Mouse (Mus musculus) left cerebral cortex, postnatal 14 days (tissue): Measurements from ENCODE around the gene Dcxr. TPM values are rescaled to one million over a fixed set of nuclear protein-coding genes. Genes with fewer than 3 reads are reported as not detected.

Experiments
- DNase-seq, 2 experiments: peaks; one replicate each; pipeline ENCODE4 v3.0.0; 2021 to 2022; ENCODE audit warnings: low spot score in 2 of 2, mixed read lengths in 1 of 2
- intact Hi-C: fragments of 180-260 bp; cut with DNase I; formaldehyde crosslinking; loops from one replicate; pipeline ENCODE4 v1.15.1; 2025
- total RNA-seq, 2 experiments: library from RNA; stranded (reverse); gene quantifications; 2 replicates each; pipeline ENCODE4 v1.2.3; 2021

Gene Dcxr
- total RNA-seq, 2 experiments from 2014 or later, result 5.7 to 7.8 TPM

DNA sequence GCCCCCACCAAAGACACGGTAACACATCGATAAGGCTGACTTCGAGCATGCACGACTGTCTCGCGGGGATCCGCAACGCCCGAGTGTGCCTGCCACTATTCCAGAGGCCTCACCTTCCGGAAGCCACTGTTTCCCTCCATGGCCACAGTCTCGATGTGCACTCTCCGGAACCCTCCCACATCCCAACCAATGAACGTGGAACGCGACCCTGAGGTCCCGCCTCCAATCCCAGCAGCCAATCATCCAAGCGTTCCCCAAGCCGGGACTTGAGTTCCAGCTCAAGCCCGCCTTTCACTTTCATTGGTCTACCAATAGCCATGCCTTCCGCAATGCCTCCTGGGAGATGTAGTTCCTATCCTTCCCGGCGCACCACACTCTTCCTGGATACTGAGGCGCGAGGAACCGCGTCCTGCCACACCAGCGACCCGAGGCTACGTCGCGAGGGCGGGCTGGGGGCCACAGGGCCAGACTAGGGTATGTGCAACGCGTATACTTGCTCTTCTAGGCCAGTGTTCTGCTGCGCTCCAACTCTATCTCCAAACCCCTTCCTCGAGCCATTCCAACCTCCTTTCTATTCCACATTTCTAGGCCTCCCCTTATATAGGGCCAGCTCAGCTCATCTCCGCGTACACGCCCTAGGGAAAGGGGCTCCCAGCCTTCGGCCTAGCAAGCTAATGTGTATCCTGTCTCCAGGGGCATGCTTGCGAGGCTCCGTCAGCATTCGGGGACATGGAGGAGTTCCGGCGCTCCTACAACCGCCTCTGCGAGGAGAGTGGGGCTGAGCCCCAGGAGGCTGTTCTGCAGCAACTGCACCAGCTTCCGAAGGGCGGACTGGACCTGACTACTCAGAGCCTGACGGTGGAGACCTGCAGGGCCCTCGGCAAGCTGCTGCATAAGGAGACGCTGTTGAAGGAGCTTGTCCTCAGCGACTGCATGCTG lies 13.2 kb downstream of the Dcxr start, which contains the start of the genes Cenpx and Lrrc45:
Gene Cenpx (minus strand): TSS at position 159 of the 939 bp plus-strand sequence.
Gene Lrrc45 (plus strand): TSS at position 346 of the 939 bp plus-strand sequence.
- intact Hi-C loops, result loop anchor here (2.0 to 5.0 kb wide), 2 partner anchors 55 to 87 kb away; partner anchors contain the start of gene Sirt7
- DNase-seq, result peak; percentile 98 to 99

DNA sequence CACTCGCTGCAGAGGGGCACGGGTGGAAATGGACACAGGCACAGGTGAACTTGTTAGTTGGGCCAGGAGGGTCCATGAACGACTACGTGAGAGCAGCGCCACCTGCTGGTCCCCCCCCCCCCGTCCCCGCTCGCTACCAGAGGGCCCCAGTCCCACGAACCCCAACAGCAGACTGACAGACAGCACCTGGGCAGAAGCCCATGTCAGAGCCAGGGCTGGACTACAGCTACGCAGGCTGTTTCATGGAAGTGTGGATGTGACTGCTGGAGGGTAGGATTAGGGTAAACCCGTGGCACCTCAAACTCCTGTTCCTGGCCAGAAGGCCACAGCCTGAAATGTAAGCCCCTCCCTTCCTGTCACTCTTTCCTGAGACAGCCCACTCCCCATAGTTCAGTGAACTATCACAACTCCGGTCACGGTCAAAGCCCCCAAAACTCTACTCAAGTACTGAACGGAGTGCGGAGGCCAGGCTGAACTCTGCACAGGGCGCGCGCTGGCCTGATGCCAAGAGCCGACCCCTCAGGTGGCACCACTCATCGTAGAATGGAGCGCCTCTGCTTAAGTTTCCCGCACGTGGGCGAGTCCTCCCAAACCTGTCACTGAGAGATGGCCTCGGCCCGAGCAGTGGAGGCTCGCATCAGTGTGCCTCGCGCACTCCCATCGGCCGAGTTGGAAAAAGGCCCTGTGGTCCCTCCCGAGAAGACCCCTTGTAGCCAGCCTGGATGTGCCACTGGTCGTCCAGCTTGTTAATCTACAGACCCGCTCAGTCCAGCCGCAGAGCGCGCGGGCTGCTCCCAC lies 14.1 kb downstream of the Dcxr start:
- peak; percentile 39 to 57 for DNase-seq
- intact Hi-C loops, result loop anchor here (2.0 to 5.0 kb wide), 2 partner anchors 54 to 86 kb away; partner anchors contain the start of gene Sirt7

DNA sequence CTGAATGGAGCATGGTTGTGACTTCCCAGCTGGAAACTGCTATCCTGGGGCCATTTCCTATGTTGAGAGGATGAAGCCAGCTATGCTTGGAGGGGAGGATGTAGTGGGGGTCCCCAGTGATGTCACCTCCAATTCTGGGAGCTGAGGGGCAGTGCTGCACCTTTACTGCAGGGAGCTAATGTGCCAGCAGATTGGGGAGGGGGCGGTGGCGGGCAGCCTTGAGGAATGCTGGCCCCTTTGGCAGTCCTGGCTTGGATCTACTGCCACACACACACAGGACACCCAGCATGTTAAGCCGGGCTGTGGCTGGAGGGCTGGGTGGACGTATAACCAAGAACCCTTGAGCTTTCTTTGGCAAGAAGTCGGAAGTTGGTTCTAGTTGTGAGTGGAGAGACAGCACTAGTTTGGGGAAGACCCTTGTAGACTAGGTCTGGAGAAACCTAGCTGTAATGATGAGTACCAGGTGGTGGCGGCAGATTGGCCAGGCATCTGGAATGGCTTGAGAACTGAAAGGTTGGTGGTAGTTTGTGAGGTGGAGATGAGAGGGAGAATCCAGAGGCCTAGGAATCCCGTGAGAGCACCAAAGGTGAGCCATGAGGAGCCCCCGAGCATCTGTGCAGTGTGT lies 15.0 kb downstream of the Dcxr start:
- intact Hi-C loops, result loop anchor here (2.0 to 5.0 kb wide), 2 partner anchors 53 to 85 kb away; partner anchors contain the start of gene Sirt7
- no peak for DNase-seq

DNA sequence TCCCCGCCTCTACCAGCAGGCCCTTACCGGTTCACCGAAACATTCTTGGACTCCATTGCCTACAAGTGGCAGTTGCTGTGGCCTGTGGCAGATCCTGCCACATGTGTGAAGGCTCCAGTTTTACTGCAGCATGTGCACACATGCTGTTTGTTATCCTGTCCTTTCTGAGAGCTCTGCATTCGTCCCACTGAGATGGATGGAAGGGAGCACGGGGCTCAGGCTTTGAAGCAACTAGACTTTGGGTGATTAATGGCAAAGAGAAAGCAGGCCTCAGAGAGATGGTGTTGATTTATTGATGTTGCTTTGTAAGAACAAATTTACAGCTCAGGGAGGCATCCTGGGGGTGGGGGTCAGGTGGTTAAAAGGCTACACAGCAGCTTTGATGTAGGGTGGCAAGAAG lies 16.4 kb downstream of the Dcxr start:
- DNase-seq, result no peak
- intact Hi-C loops, result loop anchor here (5.0 kb wide), 1 partner anchor 83 kb away; the partner anchor contains the start of gene Sirt7

DNA sequence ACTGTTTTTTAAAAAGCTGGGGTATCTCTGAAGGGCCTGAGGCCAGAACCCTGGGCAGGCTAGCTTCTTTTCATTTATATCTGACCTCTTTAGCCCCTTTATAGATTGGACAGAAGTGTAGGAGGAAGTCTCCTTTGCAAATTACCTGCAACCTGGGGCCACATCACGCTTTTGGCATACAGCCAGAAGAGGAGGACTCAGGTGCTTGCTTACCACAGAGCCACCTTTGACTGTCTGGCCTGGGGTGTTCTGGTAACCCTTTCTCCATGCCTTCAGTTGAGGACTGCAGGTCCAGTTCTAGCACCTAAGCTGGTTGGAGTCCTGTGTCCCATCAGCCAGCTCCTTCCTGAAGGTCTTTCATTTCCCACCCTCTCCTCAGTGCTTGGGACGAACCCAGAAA lies 17.5 kb downstream of the Dcxr start:
- intact Hi-C loops, result no loop called here
- DNase-seq, result no peak

- no peak for DNase-seq
- intact Hi-C loops, result no loop called here
These were observed 19.1 kb downstream of the Dcxr start for GRCm38 (mm10) chr11:120707969-120708368.

GRCm38 (mm10) chr11:120707225-120707624 lies 19.9 kb downstream of the Dcxr start:
- DNase-seq, result no peak

DNA sequence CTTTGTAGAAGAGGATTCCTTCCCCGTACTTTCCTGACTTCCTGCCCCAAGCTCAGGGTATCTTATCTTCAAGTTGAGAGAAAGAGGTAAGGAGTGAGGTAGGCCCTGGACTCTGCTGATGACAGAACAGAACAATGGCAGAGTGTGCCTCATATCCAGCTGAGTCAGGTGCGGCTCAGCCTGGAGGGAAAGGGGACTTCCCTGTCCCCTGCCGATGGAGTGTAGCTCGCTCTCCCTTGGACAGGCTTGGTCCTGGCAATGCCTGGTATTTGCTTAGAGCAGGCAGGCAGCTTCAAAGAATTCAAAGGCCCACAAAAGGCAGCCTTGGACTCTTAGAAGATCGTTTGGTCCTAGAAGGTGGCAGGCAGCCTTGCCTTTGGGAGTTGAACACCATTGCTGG lies 21.0 kb downstream of the Dcxr start:
- no peak for DNase-seq
- intact Hi-C loops, result no loop called here

More at GRCm38 (mm10) chr11:120707225-120707624, 19.9 kb downstream of the Dcxr start:
- intact Hi-C loops, result no loop called here

DNA sequence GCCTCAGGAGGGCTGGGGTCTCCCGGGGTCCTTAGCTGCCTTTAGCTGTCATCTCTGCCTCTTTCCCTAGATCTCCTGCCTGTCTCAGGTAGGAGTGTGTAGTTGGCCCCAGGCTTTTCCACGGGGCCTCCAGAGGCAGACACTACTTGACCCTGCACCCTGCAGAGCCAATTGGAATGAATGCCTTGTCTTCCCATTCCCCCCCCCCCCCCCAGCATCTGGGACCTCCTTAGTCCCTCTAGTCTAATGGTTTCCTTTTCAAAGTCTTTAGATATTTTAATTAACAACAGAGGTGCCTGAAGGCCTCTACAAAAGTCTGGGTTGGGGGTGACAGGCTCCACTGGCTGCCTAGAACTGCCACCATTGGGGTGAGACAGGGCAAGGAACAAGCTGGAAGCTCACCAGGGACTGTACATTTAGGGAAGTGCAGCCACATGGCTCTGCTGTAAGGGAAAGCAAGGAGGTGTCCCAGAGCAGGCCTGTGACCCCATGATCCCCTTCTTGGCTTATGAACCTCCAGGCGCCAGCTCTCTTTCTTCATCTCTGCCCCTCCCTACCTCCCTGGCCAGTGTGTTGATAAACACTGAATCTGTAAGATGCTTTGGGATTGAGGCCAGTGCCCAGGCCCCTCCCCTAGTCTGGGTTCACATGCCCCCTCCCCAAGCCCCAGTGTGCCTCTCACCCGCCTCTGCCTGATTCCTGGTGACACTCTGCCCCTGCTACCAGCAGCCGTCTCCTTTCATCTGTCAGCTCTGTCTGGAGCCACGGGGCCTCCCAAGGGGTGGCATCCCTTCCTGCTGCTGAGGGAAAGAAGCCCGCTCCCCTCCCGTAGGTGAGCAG lies 22.4 kb downstream of the Dcxr start:
- intact Hi-C loops, result no loop called here
- no peak for DNase-seq

- DNase-seq, result no peak
- intact Hi-C loops, result no loop called here
These were observed 23.2 kb downstream of the Dcxr start for GRCm38 (mm10) chr11:120703696-120704454.

- DNase-seq, result no peak
- intact Hi-C loops, result no loop called here
These were observed 29.3 kb downstream of the Dcxr start for GRCm38 (mm10) chr11:120697741-120698140.

DNA sequence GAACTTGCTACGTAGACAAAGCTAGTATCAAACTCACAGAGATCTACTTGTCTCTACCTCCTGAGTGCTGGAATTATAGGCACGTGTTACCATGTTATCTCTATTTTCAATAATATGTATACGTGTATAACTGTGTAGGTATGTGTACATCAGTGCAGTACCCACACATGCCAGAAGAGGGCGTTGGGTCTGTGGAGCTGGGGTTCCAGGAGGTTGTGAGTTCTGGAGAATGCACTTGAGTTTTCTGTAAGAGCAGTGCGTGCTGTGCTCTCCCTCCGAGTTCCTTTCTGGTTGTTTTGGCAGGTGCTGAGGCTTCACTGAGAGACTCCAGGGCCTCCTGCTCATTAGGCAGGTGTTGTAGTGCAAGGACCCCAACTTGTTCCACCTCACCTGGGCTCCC lies 30.5 kb downstream of the Dcxr start:
- intact Hi-C loops, result no loop called here
- DNase-seq, result no peak

GRCm38 (mm10) chr11:120695641-120696040 lies 31.4 kb downstream of the Dcxr start:
- intact Hi-C loops, result no loop called here
- DNase-seq, result no peak

DNA sequence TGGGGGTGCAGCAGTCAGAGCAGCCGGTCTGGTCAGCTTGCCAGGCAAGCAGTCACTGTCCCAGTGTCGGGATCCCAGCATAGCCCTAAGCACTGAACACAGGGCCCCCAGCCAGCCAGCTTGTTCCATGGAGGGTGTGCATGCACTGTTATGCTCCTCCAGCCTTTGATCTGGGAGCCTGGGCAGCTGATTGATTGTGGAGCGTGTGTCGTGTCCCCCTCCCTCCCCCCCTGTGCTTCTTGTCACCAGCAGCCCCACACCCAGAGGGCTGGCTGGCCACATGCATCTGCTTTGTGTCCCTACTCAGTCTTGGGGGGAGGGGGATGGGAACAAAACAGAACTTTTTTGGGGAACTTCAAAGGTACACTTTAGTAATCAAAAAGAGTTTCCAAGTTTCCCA lies 31.9 kb downstream of the Dcxr start:
- intact Hi-C loops, result no loop called here
- DNase-seq, result no peak

DNA sequence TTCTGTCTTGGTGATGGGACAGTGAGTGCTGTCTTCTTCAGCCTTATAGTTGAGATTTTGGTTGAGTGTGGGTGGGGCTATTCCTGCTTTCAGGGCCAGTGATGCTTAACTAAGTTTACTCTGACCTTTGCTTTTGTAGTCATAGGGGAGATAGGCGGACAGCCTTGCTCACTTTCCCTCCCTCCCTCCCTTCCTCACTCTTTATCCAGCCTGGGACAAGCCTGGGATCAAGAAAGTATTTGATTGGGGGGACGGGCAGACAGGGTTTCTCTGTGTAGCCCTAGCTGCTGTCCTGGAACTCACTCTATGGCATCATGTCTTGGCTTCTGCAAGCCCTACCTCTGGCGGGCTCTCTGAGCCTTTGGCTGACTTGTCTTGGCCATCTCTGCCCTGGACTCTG lies 33.6 kb downstream of the Dcxr start:
- no peak for DNase-seq
- intact Hi-C loops, result no loop called here

DNA sequence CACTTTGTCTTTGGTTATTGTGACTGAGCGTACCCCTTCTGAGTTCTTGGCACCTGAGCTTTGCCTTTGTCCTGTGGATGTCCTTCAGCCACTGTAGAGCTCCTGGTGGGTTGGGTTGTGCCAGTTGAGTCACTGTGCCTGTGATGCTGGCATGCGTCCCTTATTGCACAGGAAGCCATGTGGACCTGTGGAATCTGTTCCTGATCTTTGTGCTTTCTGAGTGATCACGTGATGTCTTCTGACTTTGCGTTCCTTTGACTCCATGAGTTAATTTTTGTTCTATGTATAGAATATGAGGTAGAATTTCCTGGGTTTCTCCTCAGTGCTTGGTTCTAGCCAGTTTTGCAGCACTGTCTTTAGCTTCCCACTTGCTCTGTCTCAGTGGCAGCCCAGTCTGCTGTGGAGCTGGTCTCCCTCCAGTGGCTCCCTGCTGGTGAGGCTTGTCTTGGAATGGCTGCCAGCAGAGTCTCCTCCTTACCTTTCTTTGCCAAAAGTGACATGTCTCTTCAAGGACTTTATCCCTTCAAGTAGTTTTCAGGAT lies 34.5 kb downstream of the Dcxr start:
- intact Hi-C loops, result no loop called here
- peak; percentile 32 to 65 for DNase-seq

- intact Hi-C loops, result no loop called here
- DNase-seq, result no peak
These were observed 37.7 kb downstream of the Dcxr start for GRCm38 (mm10) chr11:120689365-120689764.
